Mouse (Mus musculus) limb, embryonic 12.5 days (tissue): ENCODE results near the gene Lmntd1. TPM values are rescaled to one million over a fixed set of nuclear protein-coding genes. Genes with fewer than 3 reads are reported as not detected.
A peak's percentile ranks its signal among the peaks of the same experiment; 100 is the strongest.

ENCODE experiments used
- ATAC-seq: fragments of 200-750 bp; cut with Nextera tagmentation; 2 replicates; pipeline ENCODE4 v1.8.0; 2017; ENCODE audit warnings: low read depth, moderate TSS enrichment; ENCODE audit not compliant: insufficient number of reproducible peaks, insufficient read depth, low FRiP score, low TSS enrichment
- H3K27ac ChIP-seq: fragments of 300-500 bp; sonication (generic); 2 replicates; pipeline ENCODE4 v1.5.1; 2016; ENCODE audit warnings: mild to moderate bottlenecking, moderate library complexity
- H3K27me3 ChIP-seq: fragments of 300-500 bp; sonication (generic); 2 replicates; pipeline ENCODE4 v1.6.1; 2016; ENCODE audit warnings: mild to moderate bottlenecking, moderate library complexity
- H3K36me3 ChIP-seq: fragments of 300-500 bp; sonication (generic); 2 replicates; pipeline ENCODE4 v1.6.1; 2016; ENCODE audit warnings: mild to moderate bottlenecking, moderate library complexity
- H3K4me1 ChIP-seq: fragments of 300-500 bp; sonication (generic); replicated peaks from 2 replicates; pipeline ENCODE4 v1.6.1; 2016
- H3K4me2 ChIP-seq: fragments of 300-500 bp; sonication (generic); 2 replicates; pipeline ENCODE4 v1.6.1; 2016; ENCODE audit warnings: mild to moderate bottlenecking, moderate library complexity
- H3K4me3 ChIP-seq: fragments of 300-500 bp; sonication (generic); replicated peaks from 2 replicates; pipeline ENCODE4 v1.5.1; 2016; ENCODE audit warnings: mild to moderate bottlenecking
- H3K9ac ChIP-seq: fragments of 300-500 bp; sonication (generic); replicated peaks from 2 replicates; pipeline ENCODE4 v1.6.1; 2016; ENCODE audit warnings: mild to moderate bottlenecking, moderate library complexity
- H3K9me3 ChIP-seq: fragments of 300-500 bp; sonication (generic); 2 replicates; pipeline ENCODE4 v1.6.1; 2016; ENCODE audit warnings: mild to moderate bottlenecking, moderate library complexity
- WGBS: fragments of 180-500 bp; shearing (Covaris S2); methylation state at CpG from one replicate; pipeline ENCODE4 v1.1.7; 2016; 5-methylcytosine and 5-hydroxymethylcytosine counted together
- polyA plus RNA-seq: library from polyadenylated mRNA; unstranded; fragments of >200 nt; fragmentation: Nextera tagmentation; extraction: Ambion mirVana; gene quantifications from 2 replicates; pipeline ENCODE4 v1.2.1, GENCODE M21; 2016

Lmntd1 gene
- polyA plus RNA-seq, 1 experiment from 2014 or later, result 0.18 TPM

DNA sequence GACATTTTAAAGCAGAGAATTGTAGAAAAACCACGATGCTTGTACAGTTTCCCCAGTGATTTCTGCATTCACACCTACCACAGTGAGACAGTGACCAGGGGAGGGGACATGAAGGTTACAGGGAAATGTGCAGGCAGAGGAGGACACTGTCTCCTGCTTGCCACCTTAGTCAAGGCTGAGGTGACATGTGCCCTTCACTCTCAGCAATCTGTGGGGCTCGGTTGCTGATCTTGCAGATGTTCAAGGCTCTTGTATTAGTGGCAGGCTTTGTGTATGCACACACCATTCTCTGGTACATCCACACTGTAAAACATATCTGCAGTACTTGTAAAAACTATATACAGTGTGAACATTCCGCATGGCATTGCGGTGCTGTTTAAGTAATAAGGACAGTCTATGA lies 216.2 kb downstream of the Lmntd1 start:
- H3K36me3 ChIP-seq, result no peaks in the 10 kb centered on the region
- 88% methylated on average over 4 of the region's 4 CpGs for WGBS
- no peaks in the 10 kb centered on the region for H3K9me3 ChIP-seq
- no peak overlapping the region for H3K4me3 ChIP-seq
- peaks cover 10% of the 10 kb centered on the region for H3K4me1 ChIP-seq
- no peaks in the 10 kb centered on the region for H3K27me3 ChIP-seq
- no peak overlapping the region for H3K27ac ChIP-seq
- no peak for ATAC-seq
- H3K4me2 ChIP-seq, result no peak overlapping the region
- H3K9ac ChIP-seq, result no peak overlapping the region

DNA sequence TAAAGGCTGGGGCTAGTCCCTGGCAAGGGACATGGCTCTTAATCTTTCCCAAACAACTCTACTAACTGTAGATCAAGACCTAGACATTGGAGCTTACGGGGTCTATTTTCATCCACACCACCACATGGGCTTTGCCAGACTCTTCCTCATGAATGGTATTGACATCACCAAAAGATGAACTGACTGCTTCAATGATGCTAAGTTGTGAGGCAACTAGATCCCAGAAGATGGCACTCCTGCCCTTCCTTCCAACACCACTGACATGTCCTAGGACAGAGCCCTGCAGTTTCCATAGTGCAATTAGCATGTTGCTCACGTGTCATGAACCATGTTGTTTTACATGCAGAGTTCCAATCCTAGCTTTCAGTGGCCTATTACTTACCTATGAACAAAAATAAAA lies 217.6 kb downstream of the Lmntd1 start:
- Histone ChIP-seq H3K4me1 (peaks cover 10% of the 10 kb centered on the region), H3K36me3 (no peaks in the 10 kb centered on the region), H3K9me3 (no peaks in the 10 kb centered on the region), H3K9ac (no peak overlapping the region), H3K27me3 (no peaks in the 10 kb centered on the region), H3K4me3 (no peak overlapping the region), H3K4me2 (no peak overlapping the region), H3K27ac (no peak overlapping the region)
- no peak for ATAC-seq
- WGBS, result 83% methylated on average over 2 of the region's 2 CpGs

DNA sequence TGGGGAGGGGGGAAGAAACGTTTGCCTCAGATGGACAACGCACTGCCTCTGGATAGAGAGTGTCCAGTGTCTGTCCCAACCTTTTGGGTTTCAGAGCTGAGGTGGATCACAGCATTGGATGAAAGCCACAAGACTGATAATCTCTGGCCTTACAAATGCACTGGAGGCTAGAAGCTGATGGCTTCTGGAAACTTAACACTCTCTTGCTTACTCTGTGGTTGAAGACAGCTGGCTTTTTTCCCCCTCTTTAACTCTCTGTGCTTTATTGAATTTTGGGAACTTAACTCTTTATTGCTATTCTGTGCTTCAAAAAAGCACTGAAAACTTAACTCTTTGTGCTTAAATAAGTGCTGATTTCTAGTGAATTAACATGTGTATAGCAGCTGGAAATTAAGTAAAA lies 223.7 kb downstream of the Lmntd1 start:
- no peaks in the 10 kb centered on the region for H3K36me3 ChIP-seq
- peaks cover 9% of the 10 kb centered on the region; the same call in 1 of the 2 replicates for H3K4me1 ChIP-seq
- no peak overlapping the region for H3K4me2 ChIP-seq
- 71% methylated on average over 2 of the region's 2 CpGs for WGBS
- peak overlapping the region; percentile 70 for H3K27ac ChIP-seq
- no peak overlapping the region for H3K9ac ChIP-seq
- ATAC-seq, result no peak
- no peaks in the 10 kb centered on the region for H3K27me3 ChIP-seq
- H3K4me3 ChIP-seq, result no peak overlapping the region
- H3K9me3 ChIP-seq, result no peaks in the 10 kb centered on the region

DNA sequence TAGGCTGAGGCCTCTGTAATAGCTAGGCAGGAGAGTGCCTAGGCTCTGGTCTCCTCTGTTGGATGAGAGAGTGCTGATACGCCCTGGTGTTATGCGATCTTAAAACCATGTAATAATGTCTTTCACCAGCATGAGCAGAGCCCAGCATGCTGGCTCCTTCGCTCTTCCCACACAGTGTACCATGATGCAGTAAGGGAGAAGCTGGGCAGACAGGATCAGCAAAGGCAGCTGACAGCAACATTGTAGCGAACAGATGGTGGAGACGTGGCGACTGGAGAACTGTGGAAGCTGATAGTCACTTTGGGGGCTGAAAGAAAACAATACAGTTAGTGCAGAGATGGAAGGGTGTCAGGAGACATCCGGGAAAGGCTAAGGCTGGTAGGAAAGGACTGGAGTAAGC lies 224.2 kb downstream of the Lmntd1 start:
- Histone ChIP-seq H3K27me3 (no peaks in the 10 kb centered on the region), H3K9ac (no peak overlapping the region), H3K4me1 (peaks cover 9% of the 10 kb centered on the region; the same call in 1 of the 2 replicates), H3K9me3 (no peaks in the 10 kb centered on the region), H3K36me3 (no peaks in the 10 kb centered on the region), H3K27ac (peak overlapping the region; percentile 70), H3K4me2 (no peak overlapping the region), H3K4me3 (no peak overlapping the region)
- 74% methylated on average over 7 of the region's 7 CpGs for WGBS
- ATAC-seq, result no peak

DNA sequence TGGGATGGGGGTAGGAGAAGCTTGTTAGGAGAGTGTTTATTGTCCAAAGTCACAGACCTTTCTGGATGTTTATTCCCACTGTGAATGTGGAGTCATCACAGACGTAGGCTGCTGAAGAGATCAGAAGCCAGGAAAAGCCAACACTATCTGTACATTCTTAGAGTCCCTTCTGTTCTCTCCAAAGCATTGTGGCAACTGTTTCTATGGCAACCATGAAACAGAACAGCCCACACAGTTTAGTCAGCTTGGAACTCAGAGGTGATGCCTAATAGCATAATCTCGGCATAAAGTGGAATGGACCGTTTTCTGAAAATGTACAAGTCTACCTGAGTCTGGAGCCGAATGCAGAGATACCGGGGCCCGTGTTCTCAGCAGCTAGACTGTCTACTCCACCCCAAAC lies 226.7 kb downstream of the Lmntd1 start:
- Histone ChIP-seq H3K36me3 (no peaks in the 10 kb centered on the region), H3K4me2 (no peak overlapping the region), H3K4me1 (peaks cover 9% of the 10 kb centered on the region; the same call in 1 of the 2 replicates), H3K4me3 (no peak overlapping the region), H3K9me3 (no peaks in the 10 kb centered on the region), H3K27me3 (no peaks in the 10 kb centered on the region), H3K27ac (no peak overlapping the region), H3K9ac (no peak overlapping the region)
- no peak for ATAC-seq
- 88% methylated on average over 6 of the region's 6 CpGs for WGBS

DNA sequence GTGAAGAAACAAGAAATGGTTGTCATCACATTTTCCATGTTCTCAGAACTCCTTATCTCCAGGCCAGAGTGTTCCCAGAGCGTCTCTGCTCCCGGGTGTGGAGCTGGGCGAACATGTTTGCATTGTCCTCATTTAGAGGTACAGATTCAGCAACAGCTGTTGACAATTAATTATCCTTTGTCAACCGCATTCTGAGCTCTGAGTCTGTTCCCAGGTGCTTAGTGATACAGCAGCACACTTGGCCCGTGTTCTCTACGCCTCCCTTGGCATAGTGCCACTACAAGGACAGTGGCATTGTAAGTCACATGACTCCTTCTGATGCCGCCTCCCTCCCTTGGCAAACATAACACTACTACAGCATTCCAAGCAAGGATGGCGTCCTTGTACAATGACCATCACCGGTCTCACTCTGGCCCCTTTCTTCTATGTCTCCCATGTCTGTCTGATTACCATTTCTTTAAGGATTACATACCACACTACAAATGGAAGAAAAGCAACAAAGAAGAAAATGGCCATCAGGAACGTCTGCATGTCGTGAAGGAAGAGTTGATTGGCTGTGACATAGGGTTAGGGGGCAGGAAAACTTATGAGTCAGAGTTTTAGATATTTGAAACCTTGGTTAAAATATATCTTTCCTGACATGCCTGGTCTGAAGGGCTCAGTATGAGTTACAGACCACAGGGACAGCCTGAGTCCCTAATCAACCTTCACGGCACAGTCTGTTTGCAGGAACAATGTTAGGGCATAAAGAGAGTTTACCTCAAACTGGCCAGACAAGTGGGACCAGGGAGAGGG lies 231.3 kb downstream of the Lmntd1 start:
- Histone ChIP-seq H3K9ac (no peak overlapping the region), H3K36me3 (no peaks in the 10 kb centered on the region), H3K4me2 (no peak overlapping the region), H3K4me1 (peaks cover 14% of the 10 kb centered on the region), H3K27me3 (no peaks in the 10 kb centered on the region), H3K4me3 (no peak overlapping the region), H3K27ac (no peak overlapping the region), H3K9me3 (no peaks in the 10 kb centered on the region)
- no peak for ATAC-seq
- 76% methylated on average over 12 of the region's 12 CpGs for WGBS

DNA sequence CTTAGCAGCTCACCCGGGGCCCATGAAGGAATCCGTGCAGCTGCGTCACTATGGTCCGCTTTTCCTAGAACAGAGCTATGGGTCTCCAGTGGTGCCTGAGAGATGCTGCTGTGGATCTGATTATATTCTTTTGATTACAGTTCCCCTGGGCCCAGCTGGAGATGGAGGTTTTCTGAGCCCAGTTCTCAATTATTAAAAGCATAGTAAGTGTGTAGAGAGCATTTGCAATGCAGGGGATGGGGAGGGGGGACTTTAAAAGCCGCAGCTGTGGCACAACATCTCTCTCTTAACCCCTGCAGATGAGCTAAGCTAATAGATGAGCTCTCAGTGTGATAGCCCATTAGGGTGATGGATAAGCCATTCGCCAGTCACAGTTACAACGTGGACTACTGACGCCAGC lies 233.2 kb downstream of the Lmntd1 start:
- ATAC-seq, result no peak
- Histone ChIP-seq H3K27me3 (no peaks in the 10 kb centered on the region), H3K9me3 (no peaks in the 10 kb centered on the region), H3K9ac (no peak overlapping the region), H3K36me3 (no peaks in the 10 kb centered on the region), H3K4me3 (no peak overlapping the region), H3K4me2 (no peak overlapping the region), H3K27ac (no peak overlapping the region), H3K4me1 (peaks cover 14% of the 10 kb centered on the region)
- 80% methylated on average over 8 of the region's 8 CpGs for WGBS

DNA sequence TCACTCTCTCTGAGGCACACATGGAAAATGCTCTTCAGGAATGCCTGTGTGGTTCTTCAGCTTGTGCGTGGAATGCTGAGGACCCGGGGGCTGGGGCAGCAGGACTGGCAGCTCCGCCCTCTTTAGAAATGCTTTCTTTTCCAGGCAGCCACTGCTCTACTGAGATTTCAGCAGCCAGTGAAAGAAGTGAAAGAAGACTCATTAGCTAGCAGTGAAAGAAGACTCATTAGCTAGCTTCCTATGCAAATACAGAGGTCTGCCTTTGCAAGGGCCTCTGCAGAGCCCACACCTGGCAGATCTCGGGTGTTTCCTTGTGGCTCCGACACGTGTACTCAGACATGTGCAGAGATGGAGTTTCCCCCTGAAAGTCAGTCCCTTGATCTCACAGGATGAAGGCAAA lies 234.9 kb downstream of the Lmntd1 start:
- H3K27me3 ChIP-seq, result no peaks in the 10 kb centered on the region
- H3K9ac ChIP-seq, result no peak overlapping the region
- WGBS, result 37% methylated on average over 6 of the region's 6 CpGs
- H3K4me1 ChIP-seq, result peaks cover 14% of the 10 kb centered on the region
- 0 out of 2 replicates have a peak overlapping the region, but pooled peaks have one; percentile 45 for H3K27ac ChIP-seq
- H3K4me2 ChIP-seq, result no peak overlapping the region
- no peak overlapping the region for H3K4me3 ChIP-seq
- no peaks in the 10 kb centered on the region for H3K9me3 ChIP-seq
- H3K36me3 ChIP-seq, result no peaks in the 10 kb centered on the region
- no peak; the same call in 1 of the 2 replicates for ATAC-seq

DNA sequence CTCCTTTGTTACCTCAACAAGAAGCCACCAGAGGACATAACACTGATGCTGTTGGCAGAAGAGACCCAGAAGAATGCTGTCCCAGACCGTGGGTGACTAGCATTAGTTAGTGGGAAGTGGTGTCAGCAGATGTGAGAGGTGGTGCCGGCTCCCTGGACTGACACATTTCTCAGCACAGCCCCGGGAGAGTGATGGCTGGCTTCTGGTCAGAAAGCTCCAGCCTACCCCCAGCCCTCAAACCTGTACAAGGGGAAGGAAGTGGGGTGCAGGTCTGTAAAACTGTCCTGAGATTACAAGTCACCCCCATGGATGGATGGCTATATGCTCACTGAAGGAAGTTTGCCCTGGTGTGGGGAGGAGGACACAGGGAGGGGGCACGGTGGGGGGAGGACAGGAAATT lies 235.4 kb downstream of the Lmntd1 start:
- 53% methylated on average over 4 of the region's 4 CpGs for WGBS
- no peak overlapping the region for H3K4me2 ChIP-seq

DNA sequence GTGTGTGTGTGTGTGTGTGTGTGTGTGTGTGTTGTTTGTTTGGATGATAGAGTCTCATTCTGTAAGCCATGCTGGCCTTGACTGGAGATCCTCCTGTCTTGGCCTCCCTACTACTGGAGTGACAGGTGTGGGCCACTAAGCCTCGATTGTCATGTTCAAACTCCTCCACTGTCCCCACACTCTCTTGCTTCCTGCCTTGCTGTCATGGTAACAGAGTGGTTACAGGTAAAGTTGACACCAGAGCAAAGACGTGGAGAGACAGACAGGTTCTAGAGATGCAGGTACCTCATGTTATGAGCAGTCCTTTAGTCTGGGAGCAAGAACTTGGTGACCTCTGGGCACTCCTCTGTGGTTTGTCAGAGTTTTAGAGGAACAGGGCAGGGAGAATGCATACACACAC lies 239.7 kb downstream of the Lmntd1 start:
- Histone ChIP-seq H3K4me2 (no peak overlapping the region), H3K4me1 (peaks cover 26% of the 10 kb centered on the region), H3K36me3 (no peaks in the 10 kb centered on the region), H3K27ac (no peak overlapping the region), H3K9ac (no peak overlapping the region), H3K9me3 (no peaks in the 10 kb centered on the region), H3K4me3 (no peak overlapping the region), H3K27me3 (no peaks in the 10 kb centered on the region)
- ATAC-seq, result no peak
- 68% methylated on average over 2 of the region's 2 CpGs for WGBS

More for the DNA sequence above, 235.4 kb downstream of the Lmntd1 start:
- Histone ChIP-seq H3K9ac (no peak overlapping the region), H3K4me3 (no peak overlapping the region), H3K4me1 (peaks cover 14% of the 10 kb centered on the region), H3K27ac (peak overlapping the region; percentile 17; the same call in 1 of the 2 replicates), H3K9me3 (no peaks in the 10 kb centered on the region), H3K36me3 (no peaks in the 10 kb centered on the region), H3K27me3 (no peaks in the 10 kb centered on the region)
- ATAC-seq, result no peak

DNA sequence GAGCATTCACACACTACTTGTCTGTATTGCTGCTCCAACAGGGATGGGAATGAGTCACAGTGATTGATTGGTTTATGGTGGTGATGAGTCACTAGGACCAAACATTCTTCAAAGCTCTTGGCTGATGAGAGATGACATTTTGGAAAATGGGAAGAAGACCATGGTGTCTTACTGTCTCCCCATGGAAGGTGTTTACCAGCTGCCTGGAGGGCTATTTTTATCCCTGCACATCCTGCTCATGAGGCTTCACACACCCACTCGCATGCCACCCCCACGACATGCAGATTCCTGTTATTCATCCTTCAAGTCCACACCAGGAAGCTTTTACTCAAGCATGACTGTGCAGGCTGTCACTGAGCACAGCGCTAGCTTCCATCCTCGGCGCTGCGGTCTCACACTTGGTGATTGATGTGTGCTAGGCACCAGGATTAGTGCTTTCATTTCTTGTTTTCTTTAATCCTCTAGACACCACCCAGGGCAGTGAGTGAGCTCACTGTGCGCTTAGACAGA lies 240.4 kb downstream of the Lmntd1 start:
- H3K27me3 ChIP-seq, result no peaks in the 10 kb centered on the region
- no peak overlapping the region for H3K4me2 ChIP-seq
- H3K4me3 ChIP-seq, result no peak overlapping the region
- no peaks in the 10 kb centered on the region for H3K9me3 ChIP-seq
- H3K4me1 ChIP-seq, result peaks cover 26% of the 10 kb centered on the region
- ATAC-seq, result no peak
- H3K9ac ChIP-seq, result no peak overlapping the region
- 60% methylated on average over 7 of the region's 7 CpGs for WGBS
- H3K27ac ChIP-seq, result 0 out of 2 replicates have a peak overlapping the region, but pooled peaks have one; percentile 20
- no peaks in the 10 kb centered on the region for H3K36me3 ChIP-seq

DNA sequence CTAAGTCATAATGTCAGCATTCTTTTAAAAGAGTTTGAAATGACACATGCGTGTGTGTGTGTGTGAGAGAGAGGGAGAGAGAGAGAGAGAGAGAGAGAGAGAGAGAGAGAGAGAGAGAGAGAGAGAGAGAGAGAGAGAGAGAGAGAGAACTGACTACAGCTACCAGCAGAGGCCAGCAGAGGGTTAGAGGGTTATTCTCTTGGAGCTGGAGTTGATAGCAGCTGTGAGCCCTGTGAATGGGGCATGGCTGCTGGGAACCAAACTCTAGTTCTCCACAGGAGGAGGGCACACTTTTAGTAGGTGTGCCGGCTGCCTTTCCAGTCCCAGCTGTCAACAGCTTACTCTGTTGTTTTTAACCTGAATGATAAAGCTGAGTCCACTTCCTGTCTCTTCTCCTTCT lies 242.1 kb downstream of the Lmntd1 start:
- 54% methylated on average over 2 of the region's 2 CpGs for WGBS

More for the DNA sequence above, 242.1 kb downstream of the Lmntd1 start:
- Histone ChIP-seq H3K4me1 (peaks cover 20% of the 10 kb centered on the region), H3K27me3 (no peaks in the 10 kb centered on the region), H3K4me2 (no peak overlapping the region), H3K27ac (no peak overlapping the region), H3K9ac (no peak overlapping the region), H3K4me3 (no peak overlapping the region), H3K36me3 (no peaks in the 10 kb centered on the region), H3K9me3 (no peaks in the 10 kb centered on the region)
- no peak for ATAC-seq
